Mouse (Mus musculus) myocyte (in vitro differentiated cells): ENCODE measurements around the gene Slc23a2. TPM values are rescaled to one million over a fixed set of nuclear protein-coding genes. Genes with fewer than 3 reads are reported as not detected.

Experiments used
- H3K27me3 ChIP-seq: one replicate; pipeline ENCODE4 v1.6.1; 2011; ENCODE audit not compliant: control insufficient read depth, insufficient read depth, insufficient read length
- H3K36me3 ChIP-seq: one replicate; pipeline ENCODE4 v1.6.1; 2011; ENCODE audit not compliant: control insufficient read depth, insufficient read depth
- H3K4me2 ChIP-seq: one replicate; pipeline ENCODE4 v1.6.1; 2011; ENCODE audit warnings: low read depth, control low read depth
- H3K4me3 ChIP-seq: one replicate; pipeline ENCODE4 v1.5.1; 2011; ENCODE audit warnings: mild to moderate bottlenecking, control low read depth, moderate library complexity
- H3K79me2 ChIP-seq: one replicate; pipeline ENCODE4 v1.6.1; 2011; ENCODE audit not compliant: control insufficient read depth, insufficient read depth
- H3ac ChIP-seq: one replicate; pipeline ENCODE4 v1.6.1; 2011; ENCODE audit not compliant: control insufficient read depth, insufficient read length
- CEBPB ChIP-seq: IDR thresholded peaks from 2 replicates; pipeline ENCODE4 v1.6.1; 2011; ENCODE audit warnings: mild to moderate bottlenecking, moderate library complexity; ENCODE audit not compliant: poor library complexity, insufficient read depth, severe bottlenecking
- E2F4 ChIP-seq: IDR thresholded peaks from one replicate; pipeline ENCODE4 v1.6.1; 2011; ENCODE audit warnings: mild to moderate bottlenecking, control low read depth, moderate library complexity; ENCODE audit not compliant: insufficient read depth
- MAX ChIP-seq: IDR thresholded peaks from one replicate; pipeline ENCODE4 v1.6.1; 2011; ENCODE audit warnings: low read depth, mild to moderate bottlenecking, control low read depth
- MYOD1 ChIP-seq, 3 experiments: IDR thresholded peaks; one replicate each; pipeline ENCODE4 v1.6.1; 2011; ENCODE audit warnings: control low read depth in 2 of 3, low read depth in 2 of 3, mild to moderate bottlenecking in 2 of 3, moderate library complexity in 1 of 3; ENCODE audit not compliant: insufficient read length in 2 of 3, control insufficient read depth in 1 of 3
- MYOG ChIP-seq, 3 experiments: IDR thresholded peaks; one replicate each; pipeline ENCODE4 v1.6.1; 2011; ENCODE audit warnings: control low read depth in 2 of 3, low read depth in 2 of 3, mild to moderate bottlenecking in 2 of 3; ENCODE audit not compliant: insufficient read length in 2 of 3, control insufficient read depth in 1 of 3, insufficient read depth in 1 of 3
- POLR2A ChIP-seq: IDR thresholded peaks from one replicate; pipeline ENCODE4 v1.6.1; 2011; ENCODE audit warnings: low read depth, mild to moderate bottlenecking, control low read depth, moderate library complexity; ENCODE audit not compliant: insufficient read length
- POLR2AphosphoS2 ChIP-seq: IDR thresholded peaks from one replicate; pipeline ENCODE4 v1.6.1; 2011; ENCODE audit warnings: low read depth, control low read depth; ENCODE audit not compliant: insufficient read length
- REST ChIP-seq: IDR thresholded peaks from one replicate; pipeline ENCODE4 v1.6.1; 2011; ENCODE audit warnings: mild to moderate bottlenecking, control low read depth, moderate library complexity; ENCODE audit not compliant: insufficient read depth, insufficient read length
- SRF ChIP-seq: IDR thresholded peaks from one replicate; pipeline ENCODE4 v1.6.1; 2011; ENCODE audit warnings: low read depth; ENCODE audit not compliant: control insufficient read depth, insufficient read length
- TCF12 ChIP-seq: IDR thresholded peaks from one replicate; pipeline ENCODE4 v1.6.1; 2011; ENCODE audit warnings: mild to moderate bottlenecking, control low read depth; ENCODE audit not compliant: poor library complexity, insufficient read depth, severe bottlenecking
- TCF3 ChIP-seq: IDR thresholded peaks from one replicate; pipeline ENCODE4 v1.6.1; 2011; ENCODE audit warnings: low read depth, control low read depth; ENCODE audit not compliant: insufficient read length
- USF1 ChIP-seq: IDR thresholded peaks from one replicate; pipeline ENCODE4 v1.6.1; 2011; ENCODE audit warnings: low read depth, mild to moderate bottlenecking, control low read depth, moderate library complexity
- polyA plus RNA-seq: library from polyadenylated mRNA; unstranded; fragments of >200 nt; fragmentation: generic; extraction: Trizol; gene quantifications from one replicate; pipeline ENCODE4 v1.2.1, GENCODE M21; 2012; ENCODE audit warnings: missing spikeins

Gene Slc23a2
- polyA plus RNA-seq, 1 experiment: 14.5 TPM

DNA sequence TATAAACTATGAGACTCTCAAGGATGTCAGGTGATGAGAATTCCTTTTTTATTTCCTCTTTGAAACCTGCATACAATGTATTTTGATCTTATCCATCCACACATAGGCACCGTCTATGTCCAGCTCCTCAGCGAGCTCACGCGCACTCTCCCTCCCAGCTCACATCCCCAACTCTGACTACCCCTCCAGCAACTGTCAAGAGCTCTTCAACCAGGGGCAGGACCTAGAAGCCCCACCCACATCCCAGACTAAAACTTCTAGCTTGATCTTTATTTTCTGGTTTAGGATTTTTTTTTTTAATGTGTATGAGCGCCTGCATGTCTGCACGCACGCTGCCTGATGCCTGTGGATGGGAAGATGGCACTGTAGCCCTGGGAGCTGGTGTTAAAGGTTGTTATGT is 14.9 kb downstream of the Slc23a2 start:
- H3K79me2 ChIP-seq: peaks cover 97% of the 10 kb centered on the region

DNA sequence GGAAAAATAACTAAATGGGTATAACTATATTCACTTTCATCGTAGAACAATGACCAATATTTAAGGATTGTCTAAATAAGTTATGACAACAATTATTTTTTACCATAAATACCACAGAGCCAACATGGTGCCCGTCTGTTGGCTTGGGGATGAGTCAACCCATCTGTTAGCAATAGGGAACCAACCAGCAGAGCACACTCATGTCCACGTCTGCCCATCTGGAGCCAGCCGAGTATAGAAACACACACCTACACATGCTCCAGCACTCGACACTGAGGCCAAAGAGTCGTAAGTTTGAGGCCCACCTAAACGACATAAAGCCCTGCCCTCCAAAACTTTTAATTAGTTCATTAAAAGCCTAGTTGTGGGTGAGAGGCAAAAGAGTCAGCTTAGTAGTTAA is 15.7 kb downstream of the Slc23a2 start:
- no peak overlapping the region for H3ac ChIP-seq

More for the DNA sequence above, 14.9 kb downstream of the Slc23a2 start:
- TF ChIP-seq E2F4 (no peak), USF1 (no peak), REST (no peak), POLR2AphosphoS2 (no peak), SRF (no peak)
- Histone ChIP-seq H3K4me3 (no peak overlapping the region), H3K27me3 (no peaks in the 10 kb centered on the region), H3ac (no peak overlapping the region), H3K4me2 (no peak overlapping the region), H3K36me3 (no peaks in the 10 kb centered on the region)

DNA sequence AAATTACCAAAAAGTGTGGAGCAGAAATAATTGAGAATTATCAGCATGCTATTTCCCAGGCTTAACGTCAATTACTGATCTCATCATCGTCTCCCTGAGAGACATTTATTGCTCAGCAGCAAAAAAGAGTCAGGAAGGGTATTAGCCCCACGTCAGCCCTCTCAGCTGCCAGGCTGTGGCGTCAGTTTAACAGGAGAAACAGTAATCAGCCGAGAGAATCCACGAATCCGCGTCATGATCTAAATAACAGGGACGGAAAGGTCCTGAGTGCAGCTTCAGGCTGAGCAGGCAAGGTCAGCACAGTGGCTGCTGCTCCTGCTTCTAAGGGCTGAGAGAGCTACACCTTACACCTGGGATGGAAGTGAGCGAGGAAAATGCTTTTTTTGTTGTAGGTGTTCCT is 17.0 kb downstream of the Slc23a2 start:
- Histone ChIP-seq H3K79me2 (peaks cover 99% of the 10 kb centered on the region), H3K4me3 (no peak overlapping the region), H3K4me2 (no peak overlapping the region), H3K27me3 (no peaks in the 10 kb centered on the region), H3ac (no peak overlapping the region), H3K36me3 (no peaks in the 10 kb centered on the region)
- TF ChIP-seq CEBPB: no peak
- no peak for TF ChIP-seq USF1
- TF ChIP-seq POLR2A: no peak
- no peak for TF ChIP-seq TCF12
- TF ChIP-seq MYOG (IDR thresholded peaks at IDR 0.05; ENCODE audit: control insufficient read depth in 1 of 3, insufficient read depth in 1 of 3, insufficient read length in 2 of 3, low read depth in 2 of 3): no peak
- TF ChIP-seq E2F4: no peak
- no peak for TF ChIP-seq MAX
- TF ChIP-seq TCF3: no peak
- no peak for TF ChIP-seq MYOD1 (IDR thresholded peaks at IDR 0.05; ENCODE audit: control insufficient read depth in 1 of 3, insufficient read length in 2 of 3, low read depth in 2 of 3)

More for the DNA sequence above, 15.7 kb downstream of the Slc23a2 start:
- no peaks in the 10 kb centered on the region for H3K36me3 ChIP-seq
- peaks cover 99% of the 10 kb centered on the region for H3K79me2 ChIP-seq
- no peak for TF ChIP-seq MAX
- TF ChIP-seq MYOG (IDR thresholded peaks at IDR 0.05; ENCODE audit: control insufficient read depth in 1 of 3, insufficient read depth in 1 of 3, insufficient read length in 2 of 3, low read depth in 2 of 3): no peak
- no peak for TF ChIP-seq USF1
- TF ChIP-seq E2F4: no peak
- TF ChIP-seq REST: no peak
- no peak for TF ChIP-seq TCF12
- no peak for TF ChIP-seq TCF3
- TF ChIP-seq CEBPB: no peak
- no peak for TF ChIP-seq MYOD1 (IDR thresholded peaks at IDR 0.05; ENCODE audit: control insufficient read depth in 1 of 3, insufficient read length in 2 of 3, low read depth in 2 of 3)
- TF ChIP-seq POLR2A: no peak
- no peaks in the 10 kb centered on the region for H3K27me3 ChIP-seq
- H3K4me2 ChIP-seq: no peak overlapping the region
- no peak overlapping the region for H3K4me3 ChIP-seq

DNA sequence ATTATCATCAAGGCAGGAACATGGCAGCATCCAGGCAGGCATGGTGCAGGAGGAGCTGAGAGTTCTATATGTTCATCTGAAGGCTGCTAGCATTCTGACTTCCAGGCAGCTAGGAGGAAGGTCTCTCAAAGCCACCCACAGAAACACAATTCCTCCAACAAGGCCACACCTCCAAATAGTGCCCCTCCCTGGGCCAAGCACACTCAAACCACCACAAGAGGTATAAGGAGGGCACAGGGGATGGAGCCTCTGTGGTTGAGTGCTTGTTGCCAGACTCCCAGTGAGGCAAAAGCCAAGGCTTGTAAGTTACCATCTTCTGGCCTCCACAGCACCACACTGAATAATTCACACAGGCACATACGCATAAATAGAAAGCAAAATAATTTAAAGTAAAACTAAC is 18.6 kb downstream of the Slc23a2 start:
- Histone ChIP-seq H3K79me2 (peaks cover 99% of the 10 kb centered on the region), H3ac (no peak overlapping the region), H3K27me3 (no peaks in the 10 kb centered on the region), H3K4me2 (no peak overlapping the region), H3K36me3 (no peaks in the 10 kb centered on the region), H3K4me3 (no peak overlapping the region)
- no peak for TF ChIP-seq USF1
- TF ChIP-seq MYOG (IDR thresholded peaks at IDR 0.05; ENCODE audit: control insufficient read depth in 1 of 3, insufficient read depth in 1 of 3, insufficient read length in 2 of 3, low read depth in 2 of 3): no peak
- no peak for TF ChIP-seq SRF
- TF ChIP-seq TCF12: no peak
- no peak for TF ChIP-seq POLR2A
- no peak for TF ChIP-seq E2F4
- TF ChIP-seq MAX: no peak
- TF ChIP-seq POLR2AphosphoS2: no peak
- TF ChIP-seq TCF3: no peak
- TF ChIP-seq REST: no peak
- no peak for TF ChIP-seq MYOD1 (IDR thresholded peaks at IDR 0.05; ENCODE audit: control insufficient read depth in 1 of 3, insufficient read length in 2 of 3, low read depth in 2 of 3)
- TF ChIP-seq CEBPB: no peak

DNA sequence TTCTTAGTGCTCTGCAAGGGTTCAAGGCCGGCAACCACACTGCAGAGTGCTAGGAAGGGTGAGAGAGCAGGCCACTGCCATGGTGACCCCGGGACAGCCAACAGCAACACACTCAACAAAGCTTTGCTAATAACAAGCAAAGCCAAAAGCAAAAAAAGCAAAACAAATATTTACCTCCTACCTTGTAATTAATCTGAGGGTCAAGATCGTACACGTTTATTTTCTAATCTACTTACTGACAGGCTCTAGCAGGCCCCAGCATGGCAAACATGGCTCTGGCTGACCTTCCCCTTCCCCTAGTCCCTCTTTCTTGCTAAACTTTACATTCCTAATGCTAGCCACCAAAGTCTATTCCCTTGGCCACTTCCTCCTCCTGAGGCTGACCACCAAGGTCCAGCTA is 21.8 kb downstream of the Slc23a2 start:
- no peak for TF ChIP-seq POLR2A
- no peak for TF ChIP-seq MYOD1 (IDR thresholded peaks at IDR 0.05; ENCODE audit: control insufficient read depth in 1 of 3, insufficient read length in 2 of 3, low read depth in 2 of 3)
- no peak for TF ChIP-seq REST
- no peak for TF ChIP-seq MYOG (IDR thresholded peaks at IDR 0.05; ENCODE audit: control insufficient read depth in 1 of 3, insufficient read depth in 1 of 3, insufficient read length in 2 of 3, low read depth in 2 of 3)
- no peak for TF ChIP-seq TCF12
- no peaks in the 10 kb centered on the region for H3K27me3 ChIP-seq
- H3K36me3 ChIP-seq: no peaks in the 10 kb centered on the region
- H3ac ChIP-seq: no peak overlapping the region
- H3K79me2 ChIP-seq: peaks cover 99% of the 10 kb centered on the region
- no peak overlapping the region for H3K4me2 ChIP-seq
- H3K4me3 ChIP-seq: no peak overlapping the region
